Mouse (Mus musculus): ENCODE measurements around the gene Prrt1. TPM values are rescaled to one million over a fixed set of nuclear protein-coding genes. Genes with fewer than 3 reads are reported as not detected.

The Prrt1 gene
- polyA plus RNA-seq, 1 experiment from 2014 or later, result 0.18 TPM

- Histone ChIP-seq H3K9ac (ENCODE audit: low read depth, low read length) (no peak overlapping the region), H3K27me3 (ENCODE audit: control insufficient read depth, insufficient read depth, low read length) (peaks cover 6% of the 10 kb centered on the region; the same call in 1 of the 2 replicates), H3K4me1 (ENCODE audit: control insufficient read depth, insufficient read depth, low read length) (0 out of 2 replicates have a peak, but pooled peaks cover 3% of the 10 kb centered on the region), H3K4me2 (replicated peaks; ENCODE audit: low read depth, low read length) (no peak overlapping the region), H3K4me3 (ENCODE audit: low read length) (no peak overlapping the region), H3K27ac (ENCODE audit: low read depth, low read length) (no peak overlapping the region), H3K36me3 (ENCODE audit: control insufficient read depth, insufficient read depth, low read length) (no peaks in the 10 kb centered on the region), H3K9me3 (ENCODE audit: control insufficient read depth, low read length) (no peaks in the 10 kb centered on the region)
- WGBS, result 69% methylated on average over 11 of the region's 11 CpGs
- ATAC-seq (ENCODE audit: low FRiP score, low TSS enrichment), result no peak
Observed at GRCm38 (mm10) chr17:34681881-34682536, 52.7 kb downstream of the Prrt1 start.

Other genes with a start within 250 kb of the Prrt1 start
- 0.74 and 1.9 TPM in 2 replicates for gene BC051142, start 230.7 kb upstream of the Prrt1 start, polyA plus RNA-seq (2014; fragmentation: Nextera tagmentation; extraction: Ambion mirVana)
- not detected in 2 replicates for gene Btnl4, start 152.2 kb upstream of the Prrt1 start, polyA plus RNA-seq (2014; fragmentation: Nextera tagmentation; extraction: Ambion mirVana)
- not detected in 2 replicates for gene Btnl6, start 112.2 kb upstream of the Prrt1 start, polyA plus RNA-seq (2014; fragmentation: Nextera tagmentation; extraction: Ambion mirVana)
- 9.7 and 11.2 TPM in 2 replicates for gene Notch4, start 65.3 kb upstream of the Prrt1 start, polyA plus RNA-seq (2014; fragmentation: Nextera tagmentation; extraction: Ambion mirVana)
- 19.3 and 21.4 TPM in 2 replicates for gene Gpsm3, start 39.7 kb upstream of the Prrt1 start, polyA plus RNA-seq (2014; fragmentation: Nextera tagmentation; extraction: Ambion mirVana)
- 17.8 and 20.9 TPM in 2 replicates for gene Pbx2, start 38.3 kb upstream of the Prrt1 start, polyA plus RNA-seq (2014; fragmentation: Nextera tagmentation; extraction: Ambion mirVana)
- 5.8 and 6.6 TPM in 2 replicates for gene Ager, start 31.7 kb upstream of the Prrt1 start, polyA plus RNA-seq (2014; fragmentation: Nextera tagmentation; extraction: Ambion mirVana)
- gene Rnf5, start 25.8 kb upstream of the Prrt1 start, polyA plus RNA-seq (2014; fragmentation: Nextera tagmentation; extraction: Ambion mirVana), result 118 and 139 TPM in 2 replicates
- 61.7 and 75.3 TPM in 2 replicates for gene Agpat1, start 25.3 kb upstream of the Prrt1 start, polyA plus RNA-seq (2014; fragmentation: Nextera tagmentation; extraction: Ambion mirVana)
- 3.2 and 3.6 TPM in 2 replicates for gene Egfl8, start 13.6 kb upstream of the Prrt1 start, polyA plus RNA-seq (2014; fragmentation: Nextera tagmentation; extraction: Ambion mirVana)
- gene Ppt2, start 1.0 kb upstream of the Prrt1 start, polyA plus RNA-seq (2014; fragmentation: Nextera tagmentation; extraction: Ambion mirVana), result 33.5 and 39.1 TPM in 2 replicates
- gene Fkbpl, start 15.2 kb downstream of the Prrt1 start, polyA plus RNA-seq (2014; fragmentation: Nextera tagmentation; extraction: Ambion mirVana), result 14.8 and 16.5 TPM in 2 replicates
- gene Atf6b, start 17.6 kb downstream of the Prrt1 start, polyA plus RNA-seq (2014; fragmentation: Nextera tagmentation; extraction: Ambion mirVana), result 54.6 and 61.7 TPM in 2 replicates
- 0.15 and 0.26 TPM in 2 replicates for gene Tnxb, start 41.0 kb downstream of the Prrt1 start, polyA plus RNA-seq (2014; fragmentation: Nextera tagmentation; extraction: Ambion mirVana)
- not detected in 2 replicates for gene C4b, start 114.3 kb downstream of the Prrt1 start, polyA plus RNA-seq (2014; fragmentation: Nextera tagmentation; extraction: Ambion mirVana)
- gene Cyp21a1, start 175.0 kb downstream of the Prrt1 start, polyA plus RNA-seq (2014; fragmentation: Nextera tagmentation; extraction: Ambion mirVana), result not detected in 2 replicates
- 25.2 and 28.7 TPM in 2 replicates for gene Stk19, start 207.4 kb downstream of the Prrt1 start, polyA plus RNA-seq (2014; fragmentation: Nextera tagmentation; extraction: Ambion mirVana)
- gene Dxo, start 207.5 kb downstream of the Prrt1 start, polyA plus RNA-seq (2014; fragmentation: Nextera tagmentation; extraction: Ambion mirVana), result 55.7 and 66.4 TPM in 2 replicates
- gene Skiv2l, start 220.7 kb downstream of the Prrt1 start, polyA plus RNA-seq (2014; fragmentation: Nextera tagmentation; extraction: Ambion mirVana), result 22.8 and 45.9 TPM in 2 replicates
- gene Nelfe, start 220.9 kb downstream of the Prrt1 start, polyA plus RNA-seq (2014; fragmentation: Nextera tagmentation; extraction: Ambion mirVana), result 107 and 119 TPM in 2 replicates
- gene Cfb, start 233.0 kb downstream of the Prrt1 start, polyA plus RNA-seq (2014; fragmentation: Nextera tagmentation; extraction: Ambion mirVana), result 4.0 and 5.4 TPM in 2 replicates
- gene Zbtb12, start 249.9 kb downstream of the Prrt1 start, polyA plus RNA-seq (2014; fragmentation: Nextera tagmentation; extraction: Ambion mirVana), result 2.1 and 3.7 TPM in 2 replicates